Mouse (Mus musculus) ES-Bruce4 (cell line): ENCODE measurements around the gene Plk3.
A peak's percentile ranks its signal among the peaks of the same experiment; 100 is the strongest.

Experiments
- CTCF ChIP-seq: IDR thresholded peaks from one replicate; pipeline ENCODE4 v1.8.1; 2011; ENCODE audit warnings: low read depth, low read length
- EP300 ChIP-seq: IDR thresholded peaks from 2 replicates; pipeline ENCODE4 v1.6.1; 2011; ENCODE audit warnings: low read depth, low read length; ENCODE audit not compliant: insufficient read depth
- POLR2A ChIP-seq: IDR thresholded peaks from one replicate; pipeline ENCODE4 v1.8.1; 2011; ENCODE audit warnings: low read length; ENCODE audit not compliant: insufficient read depth

DNA sequence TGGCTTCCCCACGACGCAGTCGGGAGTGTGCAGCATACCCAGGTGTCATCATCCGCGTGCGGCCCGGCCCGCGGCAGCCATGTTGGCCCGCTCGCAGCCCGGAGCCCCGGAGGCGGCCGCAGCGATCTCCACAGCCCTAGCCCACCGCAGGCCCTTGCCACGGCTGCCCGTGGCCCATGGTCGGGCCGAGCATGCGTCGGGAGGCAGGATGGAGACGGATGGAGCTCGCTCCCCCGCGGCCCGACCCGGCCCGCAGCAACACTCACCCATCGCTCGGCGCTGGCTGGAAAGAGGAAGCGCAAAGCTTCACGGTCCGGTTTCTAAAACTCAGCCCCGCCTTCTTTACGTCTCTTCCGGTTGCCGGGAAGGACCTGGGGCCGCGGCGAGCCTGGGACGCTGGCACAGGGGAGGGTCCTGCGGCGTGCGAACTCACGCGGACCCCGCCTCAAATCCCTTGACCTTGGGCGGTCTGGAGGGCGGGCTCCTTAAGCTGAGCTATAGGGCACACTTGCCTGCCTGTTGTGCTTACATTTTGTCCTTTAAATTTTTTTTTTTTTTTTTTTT lies 22.1 kb upstream of the Plk3 start, which contains the start of gene Rps8:
- TF ChIP-seq POLR2A (peak; percentile 81), EP300 (0 out of 2 replicates have a peak, but pooled peaks have one; percentile 50), CTCF (no peak)
